ENCODE assay signal across 25 mouse cellular contexts in the genomic region with DNA sequence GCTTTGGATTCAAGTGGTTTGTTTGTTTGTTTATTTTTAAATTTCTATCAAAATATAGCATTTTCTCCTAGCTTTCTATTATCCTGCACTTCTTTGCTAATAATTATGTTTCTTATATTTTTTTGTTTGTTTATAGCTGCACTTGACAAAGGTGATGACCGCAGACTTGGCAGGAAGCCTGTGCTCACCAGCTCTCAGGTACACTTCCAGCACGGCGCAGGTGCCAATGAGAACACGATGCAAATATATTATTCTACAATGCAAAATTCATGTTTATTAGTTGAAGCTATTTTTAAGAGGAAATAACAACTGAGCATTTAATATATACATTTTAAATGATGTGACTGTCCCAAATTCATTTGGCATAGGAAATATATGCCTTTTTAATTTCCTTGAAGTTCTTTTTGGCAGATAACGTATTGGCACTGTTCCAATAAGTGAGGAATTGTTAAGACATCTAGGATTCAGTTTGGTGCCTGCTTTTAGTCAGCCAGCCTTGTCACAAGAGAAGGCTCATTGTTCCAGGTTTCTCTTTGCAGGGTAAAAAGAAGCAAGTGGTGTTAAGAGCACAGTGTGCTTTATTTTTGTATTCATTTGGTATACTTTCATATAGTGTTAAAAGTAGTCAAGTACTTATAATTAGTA. TPM values are rescaled to one million over a fixed set of nuclear protein-coding genes. Genes with fewer than 3 reads are reported as not detected.
DNase-seq lines count a peak whose midpoint lies in the region; ATAC-seq and TF ChIP-seq lines count a peak whose summit lies in the region.
"Had no signal": no experiment of that assay in that cellular context is flagged by ENCODE, and none has a peak within 500 bp of the region (broad histone marks: within the 10 kb centered on the region; RNA-seq: fewer than 3 reads in every experiment).

No protein-coding gene starts in this region.

- no peaks in the 10 kb centered on the region for H3K9me3 ChIP-seq in hindbrain, postnatal 0 days (ENCODE audit: low read length)
- H3K9me3 ChIP-seq in hindbrain, embryonic 13.5 days: no peaks in the 10 kb centered on the region
- H3K9me3 ChIP-seq in kidney, embryonic 14.5 days (ENCODE audit: control insufficient read depth, low read length): no peaks in the 10 kb centered on the region
- H3K9me3 ChIP-seq: embryonic facial prominence, embryonic 15.5 days; heart, embryonic 12.5 days; midbrain, embryonic 10.5 days had no signal

- no peak overlapping the region for H3K4me3 ChIP-seq in hindbrain, postnatal 0 days (ENCODE audit: low read length)
- no peak overlapping the region for H3K4me3 ChIP-seq in hindbrain, embryonic 13.5 days
- no peak overlapping the region for H3K4me3 ChIP-seq in kidney, embryonic 14.5 days (ENCODE audit: low read length)
- H3K4me3 ChIP-seq: embryonic facial prominence, embryonic 15.5 days; heart, embryonic 12.5 days; midbrain, embryonic 10.5 days had no signal

- H3K9ac ChIP-seq in hindbrain, postnatal 0 days (replicated peaks; ENCODE audit: low read length): no peak overlapping the region
- no peak overlapping the region for H3K9ac ChIP-seq in hindbrain, embryonic 13.5 days
- H3K9ac ChIP-seq in kidney, embryonic 14.5 days (ENCODE audit: low read depth, low read length): no peak overlapping the region
- H3K9ac ChIP-seq: embryonic facial prominence, embryonic 15.5 days; heart, embryonic 12.5 days had no signal

- peak overlapping the region; percentile 27; the same call in 1 of the 2 replicates for H3K4me2 ChIP-seq in hindbrain, postnatal 0 days (ENCODE audit: low read depth, low read length)
- no peak overlapping the region for H3K4me2 ChIP-seq in hindbrain, embryonic 13.5 days
- no peak overlapping the region for H3K4me2 ChIP-seq in kidney, embryonic 14.5 days (replicated peaks; ENCODE audit: low read depth, low read length)
- H3K4me2 ChIP-seq: embryonic facial prominence, embryonic 15.5 days; heart, embryonic 12.5 days had no signal

- peak; percentile 67 for DNase-seq in cerebellum, adult 11 months
- no peak for DNase-seq in hindbrain, postnatal 0 days (ENCODE audit: low spot score)
- peak; percentile 81 to 83 for DNase-seq in cerebellum, adult 18-20 months
- DNase-seq in cerebellum, postnatal 14 days: peak; percentile 82 to 87
- DNase-seq in urinary bladder, postnatal 10 days (ENCODE audit: low spot score): no peak
- DNase-seq: adrenal gland, adult 8-10 months; gastrocnemius, postnatal 25 days; heart, adult 18-20 months; heart, postnatal 14 days; kidney, adult 11 months; kidney, postnatal 4 days; layer of hippocampus, adult 9-11 months; lung, postnatal 10 days; thymus, adult 2 months had no signal

- peaks cover 8% of the 10 kb centered on the region; the same call in 1 of the 2 replicates for H3K36me3 ChIP-seq in hindbrain, postnatal 0 days (ENCODE audit: insufficient read depth, low read length)
- H3K36me3 ChIP-seq in hindbrain, embryonic 13.5 days: peaks cover 15% of the 10 kb centered on the region
- H3K36me3 ChIP-seq in kidney, embryonic 14.5 days (ENCODE audit: control insufficient read depth, insufficient read depth, low read length): no peaks in the 10 kb centered on the region
- H3K36me3 ChIP-seq: embryonic facial prominence, embryonic 15.5 days had no signal

- no peaks in the 10 kb centered on the region for H3K27me3 ChIP-seq in hindbrain, postnatal 0 days (ENCODE audit: insufficient read depth, low read length)
- no peaks in the 10 kb centered on the region for H3K27me3 ChIP-seq in hindbrain, embryonic 13.5 days
- H3K27me3 ChIP-seq in kidney, embryonic 14.5 days (ENCODE audit: control insufficient read depth, insufficient read depth, low read length): no peaks in the 10 kb centered on the region
- H3K27me3 ChIP-seq: embryonic facial prominence, embryonic 15.5 days; heart, embryonic 12.5 days had no signal

- H3K27ac ChIP-seq in hindbrain, postnatal 0 days: no peak overlapping the region
- no peak overlapping the region for H3K27ac ChIP-seq in hindbrain, embryonic 13.5 days
- H3K27ac ChIP-seq in kidney, embryonic 14.5 days (ENCODE audit: low read depth, low read length): no peak overlapping the region
- H3K27ac ChIP-seq: embryonic facial prominence, embryonic 15.5 days; midbrain, embryonic 10.5 days; stomach, postnatal 0 days had no signal

- no peaks in the 10 kb centered on the region; the same call in 1 of the 2 replicates for H3K4me1 ChIP-seq in hindbrain, postnatal 0 days (ENCODE audit: insufficient read depth, low read length)
- H3K4me1 ChIP-seq in hindbrain, embryonic 13.5 days (replicated peaks): peaks cover 16% of the 10 kb centered on the region
- no peaks in the 10 kb centered on the region for H3K4me1 ChIP-seq in kidney, embryonic 14.5 days (ENCODE audit: control insufficient read depth, insufficient read depth, low read length)
- H3K4me1 ChIP-seq: embryonic facial prominence, embryonic 15.5 days; heart, embryonic 12.5 days had no signal

- no peak for ATAC-seq in cerebellum, adult (ENCODE audit: insufficient number of reproducible peaks, low FRiP score, low TSS enrichment)
- no peak for ATAC-seq in hindbrain, postnatal 0 days
- no peak for ATAC-seq in hindbrain, embryonic 13.5 days (ENCODE audit: low FRiP score)
- ATAC-seq in kidney, embryonic 14.5 days (ENCODE audit: low FRiP score, low TSS enrichment): no peak
- ATAC-seq: activated CD4-positive, CD25-positive, alpha-beta regulatory T cell, adult 4 months had no signal

- TF ChIP-seq CTCF in hindbrain, postnatal 0 days (IDR thresholded peaks at IDR 0.05; ENCODE audit: low read depth): no peak

- 74% methylated on average over 5 of the region's 5 CpGs for WGBS in hindbrain, postnatal 0 days
- WGBS in hindbrain, embryonic 13.5 days: 83% methylated on average over 5 of the region's 5 CpGs
- 90% methylated on average over 5 of the region's 5 CpGs for WGBS in kidney, embryonic 14.5 days

RNA-seq across cellular contexts. Expression of a gene that starts 7.4 kb away (rescaled TPM):
- 0.16 and 0.32 TPM in 2 replicates for total RNA-seq in hindbrain, postnatal 0 days (2014; rRNA removed)
- 0.43 and 0.64 TPM in 2 replicates for polyA plus RNA-seq in hindbrain, postnatal 0 days (2015; fragmentation: Nextera tagmentation; extraction: Ambion mirVana)
- polyA plus RNA-seq in hindbrain, embryonic 13.5 days (2015; fragmentation: Nextera tagmentation; extraction: Ambion mirVana): 0.25 and 0.70 TPM in 2 replicates
- polyA plus RNA-seq in kidney, embryonic 14.5 days (2014; fragmentation: Nextera tagmentation; extraction: Ambion mirVana): 0.84 and 0.94 TPM in 2 replicates
- total RNA-seq: gastrocnemius, postnatal 25 days; heart, adult 18-20 months had no signal
- polyA plus RNA-seq: liver, adult 2 months; liver, embryonic 16.5 days; small intestine, adult 2 months had no signal

RNA-seq across cellular contexts. Expression of a gene that starts 34.5 kb away (rescaled TPM):
- total RNA-seq in hindbrain, postnatal 0 days (2014; rRNA removed): 0.10 and 0.18 TPM in 2 replicates
- 0.25 and 0.34 TPM in 2 replicates for polyA plus RNA-seq in hindbrain, postnatal 0 days (2015; fragmentation: Nextera tagmentation; extraction: Ambion mirVana)
- 0.22 and 0.57 TPM in 2 replicates for polyA plus RNA-seq in hindbrain, embryonic 13.5 days (2015; fragmentation: Nextera tagmentation; extraction: Ambion mirVana)
- 0.06 and 0.16 TPM in 2 replicates for polyA plus RNA-seq in kidney, embryonic 14.5 days (2014; fragmentation: Nextera tagmentation; extraction: Ambion mirVana)
- total RNA-seq: gastrocnemius, postnatal 25 days; heart, adult 18-20 months; heart, postnatal 14 days had no signal
- polyA plus RNA-seq: liver, adult 2 months; small intestine, adult 2 months had no signal

Comparison
In these comparisons a context has a peak if more than half of its experiments do, and no peak if none do; other contexts are left out.
1. DNase-seq: peak in cerebellum, adult 11 months (single experiment), cerebellum, adult 18-20 months (2 of 2) and cerebellum, postnatal 14 days (2 of 2); none in hindbrain, postnatal 0 days (single experiment) and urinary bladder, postnatal 10 days (single experiment).